Mouse (Mus musculus): Measurements from ENCODE around the gene Hsf2bp. TPM values are rescaled to one million over a fixed set of nuclear protein-coding genes. Genes with fewer than 3 reads are reported as not detected.

Gene Hsf2bp
- polyA plus RNA-seq, 1 experiment from 2014 or later = 0.67 TPM

DNA sequence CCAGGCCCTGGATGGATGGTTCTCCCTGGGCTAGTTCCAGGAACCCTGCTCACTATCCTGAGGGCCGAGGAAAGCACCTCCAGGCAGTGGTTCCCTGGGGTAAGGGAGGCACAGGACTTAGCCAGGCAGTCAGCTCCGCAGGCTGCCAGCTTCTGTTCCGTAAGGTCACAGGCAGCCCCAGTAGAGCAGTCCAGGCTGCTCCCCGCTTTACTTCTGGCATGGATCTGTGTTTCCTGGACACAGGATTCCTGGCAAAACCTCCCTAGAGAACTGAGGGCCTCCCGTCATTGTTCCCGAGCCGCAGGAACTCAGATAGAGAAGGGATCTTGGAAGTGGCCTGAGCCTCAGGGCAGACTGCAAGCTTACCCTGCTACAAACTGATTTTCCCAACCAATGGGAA is 104.7 kb downstream of the Hsf2bp start:
- 47% methylated on average over 7 of the region's 7 CpGs for WGBS
- ATAC-seq (ENCODE audit: low FRiP score) = no peak; the same call in 1 of the 2 replicates
- no peaks in the 10 kb centered on the region for H3K36me3 ChIP-seq
- H3K9ac ChIP-seq (replicated peaks) = no peak overlapping the region
- H3K4me1 ChIP-seq = peaks cover 8% of the 10 kb centered on the region; the same call in 1 of the 2 replicates
- no peaks in the 10 kb centered on the region for H3K9me3 ChIP-seq (replicated peaks)
- H3K4me2 ChIP-seq = no peak overlapping the region
- H3K27me3 ChIP-seq (replicated peaks) = no peaks in the 10 kb centered on the region
- H3K27ac ChIP-seq (replicated peaks) = 0 out of 2 replicates have a peak overlapping the region, but pooled peaks have one; percentile 7
- H3K4me3 ChIP-seq (replicated peaks) = no peak overlapping the region

DNA sequence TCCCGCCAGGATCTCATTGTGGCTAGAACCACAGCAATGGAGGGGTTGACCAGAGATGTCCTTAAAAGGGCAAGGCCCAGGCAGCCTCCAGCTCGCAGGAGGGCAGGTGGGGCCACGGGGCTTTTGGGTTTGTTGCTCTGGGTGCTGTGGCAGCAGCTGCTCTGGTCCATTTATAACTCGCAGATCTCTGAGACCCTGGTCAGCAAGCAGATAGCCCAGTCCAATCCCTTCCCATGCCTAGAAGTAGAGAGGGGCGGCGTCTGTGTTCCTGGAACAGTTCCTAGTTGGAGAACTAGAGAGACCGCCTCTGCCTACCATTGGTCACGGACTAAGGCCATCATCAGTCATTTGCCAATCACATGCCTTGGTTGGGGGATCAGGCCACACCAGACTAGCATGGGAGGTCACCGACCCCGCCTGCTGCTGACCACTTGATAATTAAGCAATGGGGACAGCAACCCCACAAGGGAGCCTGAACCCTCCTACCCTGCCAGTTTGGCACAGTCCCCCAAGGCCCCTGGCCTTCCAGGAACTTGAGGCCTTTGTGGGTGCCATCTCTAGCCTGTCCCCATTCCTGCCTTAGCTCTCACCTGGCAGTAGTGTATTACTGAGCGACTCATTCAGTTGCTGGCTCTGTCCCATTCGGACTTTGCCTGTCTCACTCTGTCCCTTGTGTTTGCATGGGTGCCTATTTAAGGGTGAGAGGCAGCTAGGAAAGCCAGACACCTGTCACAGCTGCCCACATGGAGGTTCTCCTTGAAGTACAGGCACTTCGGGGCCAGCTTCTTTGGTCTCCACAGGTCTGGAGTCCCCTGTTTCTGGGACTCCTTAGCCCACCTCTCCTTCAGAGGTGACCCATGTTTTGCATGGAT is 106.1 kb downstream of the Hsf2bp start:
- no peak overlapping the region for H3K9ac ChIP-seq (replicated peaks)
- ATAC-seq (ENCODE audit: low FRiP score) = no peak
- 57% methylated on average over 13 of the region's 13 CpGs for WGBS
- no peak overlapping the region for H3K4me3 ChIP-seq (replicated peaks)
- H3K4me1 ChIP-seq = peaks cover 5% of the 10 kb centered on the region; the same call in 1 of the 2 replicates
- H3K36me3 ChIP-seq = no peaks in the 10 kb centered on the region
- no peaks in the 10 kb centered on the region for H3K27me3 ChIP-seq (replicated peaks)
- H3K9me3 ChIP-seq (replicated peaks) = no peaks in the 10 kb centered on the region
- H3K27ac ChIP-seq (replicated peaks) = no peak overlapping the region
- no peak overlapping the region for H3K4me2 ChIP-seq

GRCm38 (mm10) chr17:31929032-31929431 is 107.1 kb downstream of the Hsf2bp start:
- H3K9me3 ChIP-seq (replicated peaks) = no peaks in the 10 kb centered on the region
- 0 out of 2 replicates have a peak, but pooled peaks cover 3% of the 10 kb centered on the region for H3K4me1 ChIP-seq
- no peak overlapping the region for H3K4me2 ChIP-seq
- no peak for ATAC-seq (ENCODE audit: low FRiP score)
- 88% methylated on average over 6 of the region's 6 CpGs for WGBS
- H3K27me3 ChIP-seq (replicated peaks) = no peaks in the 10 kb centered on the region
- H3K9ac ChIP-seq (replicated peaks) = no peak overlapping the region
- no peak overlapping the region for H3K4me3 ChIP-seq (replicated peaks)
- H3K36me3 ChIP-seq = no peaks in the 10 kb centered on the region
- no peak overlapping the region for H3K27ac ChIP-seq (replicated peaks)

- Histone ChIP-seq H3K27me3 (replicated peaks) (no peaks in the 10 kb centered on the region), H3K36me3 (no peaks in the 10 kb centered on the region), H3K4me1 (0 out of 2 replicates have a peak, but pooled peaks cover 3% of the 10 kb centered on the region), H3K27ac (replicated peaks) (no peak overlapping the region), H3K9ac (replicated peaks) (no peak overlapping the region), H3K9me3 (replicated peaks) (no peaks in the 10 kb centered on the region), H3K4me2 (no peak overlapping the region), H3K4me3 (replicated peaks) (no peak overlapping the region)
- ATAC-seq (ENCODE audit: low FRiP score) = no peak
- WGBS = 87% methylated on average over 10 of the region's 10 CpGs
Observed at GRCm38 (mm10) chr17:31927895-31928626, 108.1 kb downstream of the Hsf2bp start.

DNA sequence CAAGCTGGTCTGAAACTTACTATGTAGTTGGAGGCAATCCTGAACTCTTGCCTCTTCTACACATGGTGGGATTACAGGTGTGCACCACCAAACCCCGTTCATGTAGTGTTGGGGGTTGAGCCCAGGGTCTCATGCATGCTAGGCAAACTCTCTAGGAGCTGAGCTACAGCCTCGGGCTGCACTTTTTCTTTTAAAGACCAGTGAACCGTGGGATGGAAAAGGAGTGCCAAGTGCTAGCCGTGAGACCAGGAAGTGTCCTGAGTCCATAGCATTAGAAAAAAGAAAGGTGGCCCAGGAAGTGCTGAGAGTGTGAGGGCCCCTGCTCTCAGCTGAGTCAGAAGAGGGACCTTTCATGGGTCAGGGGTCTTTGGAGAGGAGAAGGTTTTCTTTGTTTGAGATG is 111.9 kb downstream of the Hsf2bp start:
- Histone ChIP-seq H3K36me3 (no peaks in the 10 kb centered on the region), H3K4me3 (replicated peaks) (no peak overlapping the region), H3K4me1 (no peaks in the 10 kb centered on the region), H3K9me3 (replicated peaks) (no peaks in the 10 kb centered on the region), H3K4me2 (no peak overlapping the region), H3K27me3 (replicated peaks) (no peaks in the 10 kb centered on the region), H3K27ac (replicated peaks) (no peak overlapping the region), H3K9ac (replicated peaks) (no peak overlapping the region)
- 69% methylated on average over 4 of the region's 4 CpGs for WGBS
- no peak for ATAC-seq (ENCODE audit: low FRiP score)

- no peaks in the 10 kb centered on the region for H3K27me3 ChIP-seq (replicated peaks)
- WGBS = 79% methylated on average over 7 of the region's 7 CpGs
- H3K4me3 ChIP-seq (replicated peaks) = no peak overlapping the region
- H3K9me3 ChIP-seq (replicated peaks) = no peaks in the 10 kb centered on the region
- no peak overlapping the region for H3K9ac ChIP-seq (replicated peaks)
- no peaks in the 10 kb centered on the region for H3K4me1 ChIP-seq
- no peak overlapping the region for H3K4me2 ChIP-seq
- no peak overlapping the region for H3K27ac ChIP-seq (replicated peaks)
- ATAC-seq (ENCODE audit: low FRiP score) = no peak
- H3K36me3 ChIP-seq = no peaks in the 10 kb centered on the region
Observed at GRCm38 (mm10) chr17:31923310-31923970, 112.7 kb downstream of the Hsf2bp start.

- 36% methylated on average over 9 of the region's 9 CpGs for WGBS
- Histone ChIP-seq H3K36me3 (no peaks in the 10 kb centered on the region), H3K4me3 (replicated peaks) (no peak overlapping the region), H3K4me2 (no peak overlapping the region), H3K4me1 (no peaks in the 10 kb centered on the region), H3K27ac (replicated peaks) (no peak overlapping the region), H3K27me3 (replicated peaks) (no peaks in the 10 kb centered on the region), H3K9me3 (replicated peaks) (0 out of 2 replicates have a peak, but pooled peaks cover 3% of the 10 kb centered on the region), H3K9ac (replicated peaks) (no peak overlapping the region)
- no peak for ATAC-seq (ENCODE audit: low FRiP score)
Observed at GRCm38 (mm10) chr17:31920589-31921190, 115.5 kb downstream of the Hsf2bp start.

DNA sequence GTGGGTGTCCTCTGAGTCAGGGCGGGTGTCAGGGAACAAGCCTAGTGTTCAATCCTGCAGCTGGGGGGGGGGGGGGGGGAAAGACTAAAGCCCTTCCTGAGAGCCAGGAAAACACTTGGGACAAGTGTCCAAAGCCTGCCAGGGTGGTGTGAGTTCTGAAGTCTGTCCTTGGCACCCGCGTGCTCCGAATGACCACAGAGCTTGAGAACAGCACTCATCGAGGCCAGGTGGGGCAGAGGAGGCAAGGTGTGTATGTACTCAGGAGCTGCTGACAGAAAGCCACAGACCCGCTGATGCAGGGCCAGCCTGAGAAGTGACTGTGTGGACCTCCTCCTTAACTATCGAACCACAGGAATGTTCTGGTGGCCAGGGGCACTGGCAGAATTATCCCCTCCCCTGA is 116.5 kb downstream of the Hsf2bp start:
- H3K9me3 ChIP-seq (replicated peaks) = 0 out of 2 replicates have a peak, but pooled peaks cover 3% of the 10 kb centered on the region
- no peaks in the 10 kb centered on the region for H3K4me1 ChIP-seq
- 85% methylated on average over 7 of the region's 7 CpGs for WGBS
- H3K36me3 ChIP-seq = no peaks in the 10 kb centered on the region
- no peak overlapping the region for H3K27ac ChIP-seq (replicated peaks)
- H3K4me2 ChIP-seq = no peak overlapping the region
- no peak overlapping the region for H3K9ac ChIP-seq (replicated peaks)
- no peak overlapping the region for H3K4me3 ChIP-seq (replicated peaks)
- no peak for ATAC-seq (ENCODE audit: low FRiP score)
- H3K27me3 ChIP-seq (replicated peaks) = no peaks in the 10 kb centered on the region

GRCm38 (mm10) chr17:31918374-31918773 is 117.8 kb downstream of the Hsf2bp start:
- 91% methylated on average over 8 of the region's 8 CpGs for WGBS
- H3K36me3 ChIP-seq = no peaks in the 10 kb centered on the region
- H3K4me3 ChIP-seq (replicated peaks) = no peak overlapping the region
- no peaks in the 10 kb centered on the region for H3K27me3 ChIP-seq (replicated peaks)
- 0 out of 2 replicates have a peak, but pooled peaks cover 1% of the 10 kb centered on the region for H3K4me1 ChIP-seq
- no peak for ATAC-seq (ENCODE audit: low FRiP score)
- H3K4me2 ChIP-seq = no peak overlapping the region
- no peak overlapping the region for H3K9ac ChIP-seq (replicated peaks)
- H3K9me3 ChIP-seq (replicated peaks) = 0 out of 2 replicates have a peak, but pooled peaks cover 3% of the 10 kb centered on the region
- no peak overlapping the region for H3K27ac ChIP-seq (replicated peaks)

DNA sequence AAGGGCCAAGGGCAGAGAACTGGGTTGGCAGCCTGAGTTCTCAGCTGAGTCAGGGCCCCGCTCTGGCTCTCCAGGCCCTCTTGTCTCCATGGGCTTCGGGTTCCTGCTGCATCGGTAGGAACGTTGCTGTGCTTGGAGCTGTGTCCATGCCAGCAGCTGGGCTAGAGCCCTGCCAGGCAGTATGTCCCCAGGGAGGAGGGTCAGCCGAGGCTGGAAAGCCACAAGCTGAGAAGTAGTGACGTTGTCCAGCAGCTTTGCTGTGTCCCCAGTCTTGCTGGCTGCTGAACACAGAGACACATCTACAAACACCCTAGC is 119.7 kb downstream of the Hsf2bp start:
- no peak for ATAC-seq (ENCODE audit: low FRiP score)
- 0 out of 2 replicates have a peak, but pooled peaks cover 3% of the 10 kb centered on the region for H3K9me3 ChIP-seq (replicated peaks)
- H3K27ac ChIP-seq (replicated peaks) = no peak overlapping the region
- WGBS = 82% methylated on average over 6 of the region's 6 CpGs
- H3K9ac ChIP-seq (replicated peaks) = no peak overlapping the region
- H3K36me3 ChIP-seq = no peaks in the 10 kb centered on the region
- no peaks in the 10 kb centered on the region for H3K27me3 ChIP-seq (replicated peaks)
- H3K4me3 ChIP-seq (replicated peaks) = no peak overlapping the region
- peaks cover 18% of the 10 kb centered on the region for H3K4me1 ChIP-seq
- no peak overlapping the region for H3K4me2 ChIP-seq

DNA sequence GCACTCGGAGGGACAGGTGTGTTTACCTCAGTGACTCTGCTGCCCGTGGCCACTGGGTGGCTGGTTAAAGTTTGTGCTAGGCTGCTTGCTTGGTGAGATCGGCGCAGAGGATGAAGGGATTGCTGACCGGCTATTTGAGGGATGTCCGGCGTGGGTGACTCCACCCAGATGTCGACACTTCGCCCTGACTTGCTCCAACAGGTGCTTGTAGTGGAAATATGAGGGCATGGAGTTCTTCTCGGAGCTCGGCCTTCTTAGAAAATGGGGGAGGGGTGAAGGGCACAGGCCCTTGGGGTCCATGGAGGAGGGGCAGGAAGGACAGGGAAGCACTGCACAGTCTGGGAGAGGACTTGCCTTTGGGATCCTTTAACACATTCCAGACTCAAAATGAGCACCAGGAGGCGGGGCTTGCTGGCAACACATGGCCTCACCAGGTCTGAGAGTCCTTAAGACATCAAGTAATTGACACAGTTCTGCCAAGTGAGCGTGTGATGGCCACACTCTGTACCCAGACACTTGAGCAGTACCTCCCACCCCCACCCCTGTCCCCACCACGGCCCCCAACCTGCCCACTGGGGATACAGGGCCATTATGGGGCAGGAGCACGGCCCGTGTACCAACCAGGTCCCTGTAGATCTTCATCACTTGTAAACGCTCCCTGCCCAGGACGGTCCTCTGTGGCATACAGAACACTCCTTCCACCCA is 120.2 kb downstream of the Hsf2bp start:
- Histone ChIP-seq H3K4me3 (replicated peaks) (no peak overlapping the region), H3K27ac (replicated peaks) (no peak overlapping the region), H3K9me3 (replicated peaks) (0 out of 2 replicates have a peak, but pooled peaks cover 3% of the 10 kb centered on the region), H3K4me1 (peaks cover 18% of the 10 kb centered on the region), H3K9ac (replicated peaks) (no peak overlapping the region), H3K4me2 (no peak overlapping the region), H3K27me3 (replicated peaks) (no peaks in the 10 kb centered on the region), H3K36me3 (no peaks in the 10 kb centered on the region)
- WGBS = 90% methylated on average over 18 of the region's 18 CpGs
- no peak for ATAC-seq (ENCODE audit: low FRiP score)
